Mouse (Mus musculus): ENCODE results near the gene Stk32c. TPM values are rescaled to one million over a fixed set of nuclear protein-coding genes. Genes with fewer than 3 reads are reported as not detected.
A peak's percentile ranks its signal among the peaks of the same experiment; 100 is the strongest.

Stk32c gene
- polyA plus RNA-seq, 1 experiment from 2014 or later, result 0.16 TPM

DNA sequence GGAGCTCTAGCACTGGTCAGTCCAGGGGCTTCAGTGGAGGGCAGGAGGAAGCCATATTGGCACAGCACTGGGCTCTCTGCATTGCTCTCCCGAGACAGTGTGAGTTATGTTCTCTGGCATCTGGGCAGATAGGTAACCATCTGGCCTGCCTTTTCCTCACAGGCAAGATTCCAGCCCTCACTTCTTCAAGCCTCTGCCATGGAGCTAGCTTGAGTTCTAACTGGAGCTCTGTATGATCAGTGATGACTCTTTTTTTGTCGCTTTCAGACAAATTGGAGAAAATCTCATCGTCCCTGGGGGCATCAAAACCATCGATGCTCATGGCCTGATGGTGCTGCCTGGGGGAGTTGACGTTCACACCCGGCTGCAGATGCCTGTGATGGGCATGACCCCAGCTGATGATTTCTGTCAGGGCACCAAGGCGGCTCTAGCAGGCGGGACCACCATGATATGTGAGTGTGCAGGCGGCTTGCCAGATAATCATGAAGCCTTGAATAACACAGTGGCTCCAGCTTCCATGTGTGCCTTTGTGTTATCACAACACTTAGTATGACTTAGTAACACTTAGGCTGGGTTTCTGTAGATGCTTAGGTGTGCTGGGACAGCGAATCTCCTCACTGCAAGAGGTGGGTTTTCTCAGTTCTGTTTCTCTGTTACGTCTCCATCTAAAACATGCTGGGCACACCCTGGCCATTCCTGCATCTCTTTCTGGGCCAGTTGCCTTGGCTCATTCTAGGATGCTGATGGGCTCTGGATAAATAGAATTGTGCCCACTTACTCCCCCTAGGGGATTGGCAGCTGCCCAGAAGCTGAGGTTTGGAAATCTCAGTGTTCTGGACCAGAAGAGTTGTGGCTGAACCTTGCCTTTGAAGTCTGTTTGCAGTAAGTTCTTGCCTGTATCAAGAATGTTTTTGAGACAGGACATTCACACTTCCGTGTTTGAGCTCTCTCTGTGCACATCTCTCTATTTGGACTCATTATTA, 122.9 kb downstream of the Stk32c start:
- Histone ChIP-seq H3K9me3 (ENCODE audit: low read depth, low read length) (no peaks in the 10 kb centered on the region), H3K36me3 (ENCODE audit: insufficient read depth) (no peaks in the 10 kb centered on the region), H3K4me1 (ENCODE audit: insufficient read depth) (no peaks in the 10 kb centered on the region; the same call in 1 of the 2 replicates), H3K4me2 (no peak overlapping the region), H3K27ac (ENCODE audit: low read depth) (no peak overlapping the region), H3K4me3 (ENCODE audit: low read depth, low read length) (no peak overlapping the region), H3K27me3 (ENCODE audit: insufficient read depth, low read length) (peaks cover 23% of the 10 kb centered on the region), H3K9ac (no peak overlapping the region)
- WGBS, result 80% methylated on average over 12 of the region's 12 CpGs
- no peak for TF ChIP-seq CTCF (IDR thresholded peaks at IDR 0.05; ENCODE audit: low read depth)
- DNase-seq (peak; percentile 19), ATAC-seq (ENCODE audit: insufficient read depth) (no peak)

DNA sequence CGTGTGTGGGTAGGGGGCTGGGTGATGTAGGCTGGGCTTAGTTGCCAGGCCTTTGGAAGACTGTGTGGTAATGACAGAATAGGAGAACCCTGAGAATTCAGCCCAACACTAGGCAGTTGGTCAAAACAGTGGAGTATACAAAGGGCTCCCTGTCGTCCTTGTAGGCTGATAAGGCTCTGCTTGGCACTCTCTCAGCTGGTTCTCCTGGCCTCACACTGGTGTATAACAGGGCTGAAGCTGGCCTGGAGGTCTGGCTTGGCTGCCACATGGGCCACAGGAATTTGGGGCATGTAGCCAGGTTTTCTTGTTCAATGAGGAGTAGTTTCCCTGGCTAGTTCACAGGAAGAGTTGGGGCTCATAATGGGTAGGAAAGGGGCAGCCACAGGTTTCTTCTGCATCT, 125.3 kb downstream of the Stk32c start:
- no peak overlapping the region for H3K4me3 ChIP-seq (ENCODE audit: low read depth, low read length)
- no peaks in the 10 kb centered on the region for H3K36me3 ChIP-seq (ENCODE audit: insufficient read depth)
- no peak overlapping the region for H3K9ac ChIP-seq
- H3K4me1 ChIP-seq (ENCODE audit: insufficient read depth), result no peaks in the 10 kb centered on the region; the same call in 1 of the 2 replicates
- 60% methylated on average over 2 of the region's 2 CpGs for WGBS
- H3K9me3 ChIP-seq (ENCODE audit: low read depth, low read length), result no peaks in the 10 kb centered on the region
- TF ChIP-seq CTCF (IDR thresholded peaks at IDR 0.05; ENCODE audit: low read depth), result no peak
- no peak overlapping the region for H3K27ac ChIP-seq (ENCODE audit: low read depth)
- no peak for DNase-seq
- no peak for ATAC-seq (ENCODE audit: insufficient read depth)
- H3K27me3 ChIP-seq (ENCODE audit: insufficient read depth, low read length), result peaks cover 23% of the 10 kb centered on the region
- H3K4me2 ChIP-seq, result no peak overlapping the region

DNA sequence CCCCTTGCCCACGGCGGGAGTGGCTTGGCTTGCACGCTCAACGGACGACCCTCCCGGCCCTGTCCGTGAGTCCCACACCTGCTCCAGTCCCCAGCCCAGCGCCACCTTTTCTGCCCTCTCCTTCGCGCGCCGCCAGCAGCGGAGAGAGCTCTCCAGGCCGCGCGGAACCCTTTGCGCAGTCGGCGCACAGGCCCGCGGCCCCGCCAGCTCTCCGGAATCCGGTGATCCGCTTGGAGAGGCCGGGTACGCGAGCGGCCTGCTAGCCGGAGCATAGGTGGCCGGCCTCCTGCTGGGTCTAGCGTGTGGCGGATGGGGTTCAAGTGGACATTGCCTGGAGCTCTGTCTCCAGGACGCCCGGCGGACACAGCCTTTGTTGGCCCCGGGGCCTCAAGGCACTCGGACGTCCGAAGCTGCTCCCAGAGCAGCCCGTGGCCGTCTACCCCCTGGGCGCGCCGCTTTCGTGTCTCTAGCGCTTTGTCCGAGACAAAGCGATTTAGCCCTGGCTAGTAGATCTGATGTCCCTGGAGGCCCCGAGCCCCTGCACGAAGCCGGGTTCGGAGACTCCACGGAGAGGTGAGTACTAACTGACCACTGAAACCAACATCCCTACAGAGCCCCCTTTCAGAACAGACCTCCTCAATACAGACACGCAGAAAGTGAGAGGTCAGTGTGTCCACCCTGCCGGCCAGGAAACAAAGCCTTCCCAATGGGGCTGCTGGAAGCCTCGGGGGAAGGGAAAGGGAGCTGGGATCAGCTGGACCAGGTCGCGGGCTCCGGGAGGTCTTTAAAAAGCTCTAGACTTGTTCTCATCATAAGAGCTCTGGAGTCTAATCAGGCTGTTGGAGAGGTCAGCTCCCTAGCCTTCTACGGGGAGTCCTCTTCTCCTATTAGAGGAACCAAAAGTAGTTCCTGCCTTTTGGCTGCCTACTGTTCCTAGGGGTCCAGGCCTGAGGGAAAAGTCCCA, 126.6 kb downstream of the Stk32c start:
- no peak for TF ChIP-seq CTCF (IDR thresholded peaks at IDR 0.05; ENCODE audit: low read depth)
- DNase-seq, result peak; percentile 69
- peak overlapping the region; percentile 57 for H3K9ac ChIP-seq
- peak overlapping the region; percentile 89 for H3K4me2 ChIP-seq
- WGBS, result 3% methylated on average over 61 of the region's 61 CpGs
- peaks cover 23% of the 10 kb centered on the region for H3K27me3 ChIP-seq (ENCODE audit: insufficient read depth, low read length)
- no peaks in the 10 kb centered on the region for H3K36me3 ChIP-seq (ENCODE audit: insufficient read depth)
- ATAC-seq (ENCODE audit: insufficient read depth), result peak; percentile 76
- no peaks in the 10 kb centered on the region; the same call in 1 of the 2 replicates for H3K4me1 ChIP-seq (ENCODE audit: insufficient read depth)
- peak overlapping the region; percentile 59 for H3K4me3 ChIP-seq (ENCODE audit: low read depth, low read length)
- H3K9me3 ChIP-seq (ENCODE audit: low read depth, low read length), result no peaks in the 10 kb centered on the region
- H3K27ac ChIP-seq (ENCODE audit: low read depth), result no peak overlapping the region

DNA sequence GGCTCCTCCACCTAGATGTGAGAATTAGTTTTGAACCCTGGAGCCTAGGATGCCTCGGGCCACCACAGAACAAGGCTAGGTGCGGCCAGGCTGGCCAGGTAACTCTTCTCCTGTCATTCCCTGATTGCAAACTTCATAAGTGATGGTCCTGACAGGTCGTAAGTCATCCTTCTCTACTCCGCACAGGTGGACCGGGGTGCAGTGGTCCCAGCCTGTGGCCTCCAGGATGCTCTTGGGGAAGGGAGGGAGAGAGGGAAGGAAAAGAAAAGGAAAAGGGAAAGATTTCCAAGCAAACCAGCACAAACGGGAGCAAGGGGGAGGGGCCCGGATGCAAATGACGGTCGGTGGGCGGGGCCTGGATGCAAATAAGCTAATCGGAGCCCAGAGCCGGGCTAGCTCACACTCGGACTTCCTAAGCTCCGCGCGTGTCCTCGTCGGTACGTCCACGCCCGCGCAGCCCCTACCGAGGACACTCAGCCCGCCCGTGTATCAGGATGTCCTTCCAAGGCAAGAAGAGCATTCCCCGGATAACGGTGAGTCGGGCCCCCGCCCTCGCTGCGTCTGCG, 127.4 kb downstream of the Stk32c start, which contains the start of gene Dpysl4:
Gene Dpysl4, plus strand, starts transcription at position 373 of the 566 bp plus-strand sequence.
- 5% methylated on average over 32 of the region's 32 CpGs for WGBS
- peak; percentile 89 for DNase-seq
- Histone ChIP-seq H3K4me3 (ENCODE audit: low read depth, low read length) (peak within 1 kb of the TSS; percentile 59), H3K9ac (peak within 1 kb of the TSS; percentile 57), H3K9me3 (ENCODE audit: low read depth, low read length) (no peaks in the 10 kb centered on the region), H3K27me3 (ENCODE audit: insufficient read depth, low read length) (peaks cover 23% of the 10 kb centered on the region), H3K4me2 (peak within 1 kb of the TSS; percentile 89), H3K4me1 (ENCODE audit: insufficient read depth) (no peaks in the 10 kb centered on the region; the same call in 1 of the 2 replicates), H3K36me3 (ENCODE audit: insufficient read depth) (no peaks in the 10 kb centered on the region), H3K27ac (ENCODE audit: low read depth) (no peak within 1 kb of the TSS)
- no peak for TF ChIP-seq CTCF (IDR thresholded peaks at IDR 0.05; ENCODE audit: low read depth)
- ATAC-seq (ENCODE audit: insufficient read depth), result peak; percentile 87

DNA sequence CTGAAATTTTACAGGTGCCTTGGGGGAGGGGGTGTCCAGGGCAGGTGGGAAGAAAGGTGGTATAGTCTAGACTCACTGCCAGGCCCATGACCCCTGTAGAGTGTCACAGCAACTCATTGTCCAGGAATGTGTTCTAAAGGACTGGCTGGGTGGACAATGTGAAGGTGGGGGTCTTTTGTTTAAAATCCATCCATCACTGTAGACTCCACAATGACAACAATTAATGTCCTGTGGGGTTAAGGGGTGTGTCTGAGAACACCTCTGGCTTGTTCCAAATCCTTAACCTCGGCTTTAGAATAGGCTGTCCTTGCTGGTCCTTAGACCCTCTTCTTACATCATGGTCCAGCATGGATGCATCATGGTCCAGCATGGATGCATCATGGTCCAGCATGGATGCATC, 128.8 kb downstream of the Stk32c start:
- Histone ChIP-seq H3K36me3 (ENCODE audit: insufficient read depth) (no peaks in the 10 kb centered on the region), H3K4me3 (ENCODE audit: low read depth, low read length) (no peak overlapping the region), H3K4me2 (no peak overlapping the region), H3K27ac (ENCODE audit: low read depth) (no peak overlapping the region), H3K9ac (no peak overlapping the region), H3K27me3 (ENCODE audit: insufficient read depth, low read length) (peaks cover 23% of the 10 kb centered on the region), H3K4me1 (ENCODE audit: insufficient read depth) (no peaks in the 10 kb centered on the region; the same call in 1 of the 2 replicates), H3K9me3 (ENCODE audit: low read depth, low read length) (no peaks in the 10 kb centered on the region)
- no peak for TF ChIP-seq CTCF (IDR thresholded peaks at IDR 0.05; ENCODE audit: low read depth)
- 48% methylated on average over 1 of the region's 1 CpGs for WGBS
- no peak for DNase-seq
- no peak for ATAC-seq (ENCODE audit: insufficient read depth)

DNA sequence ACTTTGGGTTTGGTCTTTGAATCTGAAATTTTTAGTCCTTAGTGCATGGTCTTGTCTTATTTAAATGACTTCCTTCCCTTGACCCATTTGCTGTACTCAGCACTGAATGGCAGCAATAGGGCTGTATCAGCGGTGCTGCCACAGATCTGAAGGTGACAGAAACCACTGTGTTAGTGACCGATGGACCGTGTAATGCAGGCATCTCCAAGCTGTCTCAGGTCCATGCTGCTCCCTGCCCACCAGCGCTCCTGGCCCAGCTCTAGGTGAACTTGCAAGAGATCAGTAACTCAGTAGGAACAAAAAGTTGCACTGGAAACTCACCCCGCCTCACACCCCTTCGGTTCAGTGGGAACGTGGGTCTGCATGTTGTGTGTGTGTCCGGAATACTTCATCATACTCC, 130.8 kb downstream of the Stk32c start:
- Histone ChIP-seq H3K9ac (no peak overlapping the region), H3K36me3 (ENCODE audit: insufficient read depth) (no peaks in the 10 kb centered on the region), H3K27me3 (ENCODE audit: insufficient read depth, low read length) (peaks cover 21% of the 10 kb centered on the region), H3K4me3 (ENCODE audit: low read depth, low read length) (no peak overlapping the region), H3K9me3 (ENCODE audit: low read depth, low read length) (no peaks in the 10 kb centered on the region), H3K27ac (ENCODE audit: low read depth) (no peak overlapping the region), H3K4me1 (ENCODE audit: insufficient read depth) (no peaks in the 10 kb centered on the region; the same call in none of the 2 replicates), H3K4me2 (no peak overlapping the region)
- 76% methylated on average over 8 of the region's 8 CpGs for WGBS
- DNase-seq (no peak), ATAC-seq (ENCODE audit: insufficient read depth) (no peak)
- TF ChIP-seq CTCF (IDR thresholded peaks at IDR 0.05; ENCODE audit: low read depth), result no peak

Data from lung, embryonic 14.5 days (tissue).